Mouse (Mus musculus): ENCODE results near the gene Gnaq.

GRCm38 (mm10) chr19:16223126-16223525 is 90.5 kb downstream of the Gnaq start:
- TF ChIP-seq CTCF (IDR thresholded peaks at IDR 0.05; ENCODE audit: borderline replicate concordance, control insufficient read depth, extremely low read depth, insufficient read depth, low read length, poor library complexity) = no peak
- TF ChIP-seq POLR2A (IDR thresholded peaks at IDR 0.05; ENCODE audit: control insufficient read depth, extremely low read depth, insufficient read depth, low read length, poor library complexity) = no peak

Data from thymus, adult 2 months (tissue).